Mouse (Mus musculus) heart, embryonic 10.5 days (tissue): ENCODE measurements around the gene P2ry1. TPM values are rescaled to one million over a fixed set of nuclear protein-coding genes. Genes with fewer than 3 reads are reported as not detected.

Experiments
- DNase-seq: peaks from one replicate; pipeline ENCODE4 v3.0.0-alpha.2; 2017; ENCODE audit warnings: low spot score
- H3K27ac ChIP-seq: fragments of 300-500 bp; sonication (generic); 2 replicates; pipeline ENCODE4 v1.5.1; 2016; ENCODE audit warnings: mild to moderate bottlenecking
- H3K27me3 ChIP-seq: fragments of 300-500 bp; sonication (generic); 2 replicates; pipeline ENCODE4 v1.6.1; 2016; ENCODE audit warnings: mild to moderate bottlenecking; ENCODE audit not compliant: poor library complexity, insufficient read depth, severe bottlenecking
- H3K36me3 ChIP-seq: fragments of 300-500 bp; sonication (generic); 2 replicates; pipeline ENCODE4 v1.6.1; 2016; ENCODE audit warnings: mild to moderate bottlenecking, moderate library complexity
- H3K4me1 ChIP-seq: fragments of 300-500 bp; sonication (generic); 2 replicates; pipeline ENCODE4 v1.6.1; 2016; ENCODE audit warnings: mild to moderate bottlenecking
- H3K4me3 ChIP-seq: fragments of 300-500 bp; sonication (generic); 2 replicates; pipeline ENCODE4 v1.5.1; 2016; ENCODE audit warnings: mild to moderate bottlenecking, moderate library complexity
- H3K9me3 ChIP-seq: fragments of 300-500 bp; sonication (generic); 2 replicates; pipeline ENCODE4 v1.6.1; 2016; ENCODE audit warnings: mild to moderate bottlenecking, moderate library complexity
- WGBS: fragments of 180-500 bp; shearing (Covaris S2); methylation state at CpG from one replicate; pipeline ENCODE4 v1.1.7; 2016; 5-methylcytosine and 5-hydroxymethylcytosine counted together
- polyA plus RNA-seq: library from polyadenylated mRNA; unstranded; fragments of >200 nt; fragmentation: Nextera tagmentation; extraction: Ambion mirVana; gene quantifications from 2 replicates; pipeline ENCODE4 v1.2.1, GENCODE M21; 2016

The P2ry1 gene
- polyA plus RNA-seq, 1 experiment from 2014 or later = 4.4 TPM

- Histone ChIP-seq H3K4me3 (no peak overlapping the region), H3K36me3 (no peaks in the 10 kb centered on the region), H3K9me3 (no peaks in the 10 kb centered on the region), H3K27ac (no peak overlapping the region), H3K27me3 (no peaks in the 10 kb centered on the region), H3K4me1 (no peaks in the 10 kb centered on the region)
- no peak for DNase-seq
Measured at GRCm38 (mm10) chr3:61012550-61012949, 10.0 kb downstream of the P2ry1 start.

- DNase-seq = no peak
- Histone ChIP-seq H3K9me3 (no peaks in the 10 kb centered on the region), H3K36me3 (no peaks in the 10 kb centered on the region), H3K27ac (no peak overlapping the region), H3K4me3 (no peak overlapping the region), H3K4me1 (no peaks in the 10 kb centered on the region), H3K27me3 (no peaks in the 10 kb centered on the region)
- 86% methylated on average over 2 of the region's 2 CpGs for WGBS
Measured at GRCm38 (mm10) chr3:61016733-61017132, 14.1 kb downstream of the P2ry1 start.

GRCm38 (mm10) chr3:61032100-61032499 lies 29.5 kb downstream of the P2ry1 start:
- H3K4me3 ChIP-seq = no peak overlapping the region
- no peaks in the 10 kb centered on the region for H3K27me3 ChIP-seq
- no peaks in the 10 kb centered on the region for H3K4me1 ChIP-seq
- no peaks in the 10 kb centered on the region for H3K36me3 ChIP-seq
- no peak overlapping the region for H3K27ac ChIP-seq
- no peaks in the 10 kb centered on the region for H3K9me3 ChIP-seq
- WGBS = 78% methylated on average over 4 of the region's 4 CpGs
- no peak for DNase-seq

- Histone ChIP-seq H3K4me1 (no peaks in the 10 kb centered on the region), H3K36me3 (no peaks in the 10 kb centered on the region), H3K4me3 (no peak overlapping the region), H3K27ac (no peak overlapping the region), H3K27me3 (no peaks in the 10 kb centered on the region), H3K9me3 (no peaks in the 10 kb centered on the region)
- WGBS = 75% methylated on average over 5 of the region's 5 CpGs
- no peak for DNase-seq
Measured at GRCm38 (mm10) chr3:61035633-61036032, 33.0 kb downstream of the P2ry1 start.

GRCm38 (mm10) chr3:61039916-61040315 lies 37.3 kb downstream of the P2ry1 start:
- Histone ChIP-seq H3K36me3 (no peaks in the 10 kb centered on the region), H3K4me3 (no peak overlapping the region), H3K27ac (no peak overlapping the region), H3K9me3 (no peaks in the 10 kb centered on the region), H3K27me3 (no peaks in the 10 kb centered on the region), H3K4me1 (no peaks in the 10 kb centered on the region)
- no peak for DNase-seq
- WGBS = 78% methylated on average over 5 of the region's 5 CpGs

- Histone ChIP-seq H3K9me3 (no peaks in the 10 kb centered on the region), H3K27me3 (no peaks in the 10 kb centered on the region), H3K27ac (no peak overlapping the region), H3K4me1 (no peaks in the 10 kb centered on the region), H3K4me3 (no peak overlapping the region), H3K36me3 (no peaks in the 10 kb centered on the region)
- no peak for DNase-seq
- 85% methylated on average over 3 of the region's 3 CpGs for WGBS
Measured at GRCm38 (mm10) chr3:61049976-61050672, 47.5 kb downstream of the P2ry1 start.
